Mouse (Mus musculus) monocyte, adult 2 months (primary cell): ENCODE data around the gene Gm20388.

Experiments used
- DNase-seq, 2 experiments: peaks; one replicate each; pipeline ENCODE4 v3.0.0; 2022; ENCODE audit warnings: low spot score in 2 of 2, low read depth in 1 of 2

Gm20388 gene

GRCm38 (mm10) chr8:120151151-120151550 is 240.5 kb downstream of the Gm20388 start:
- no peak for DNase-seq

- DNase-seq: peak in 1 of 2 experiments; percentile 59
Measured at GRCm38 (mm10) chr8:120152636-120153035, 242.0 kb downstream of the Gm20388 start.

- DNase-seq: no peak
Measured at GRCm38 (mm10) chr8:120160366-120160765, 249.7 kb downstream of the Gm20388 start.

- no peak for DNase-seq
Measured at GRCm38 (mm10) chr8:120161658-120162403, 251.2 kb downstream of the Gm20388 start.

GRCm38 (mm10) chr8:120162404-120162752 is 251.7 kb downstream of the Gm20388 start:
- DNase-seq: no peak

GRCm38 (mm10) chr8:120163376-120163775 is 252.7 kb downstream of the Gm20388 start:
- DNase-seq: no peak

- DNase-seq: no peak
Measured at GRCm38 (mm10) chr8:120164026-120164425, 253.4 kb downstream of the Gm20388 start.

GRCm38 (mm10) chr8:120167136-120167535 is 256.5 kb downstream of the Gm20388 start:
- no peak for DNase-seq

- no peak for DNase-seq
Measured at GRCm38 (mm10) chr8:120167821-120168220, 257.2 kb downstream of the Gm20388 start.

- no peak for DNase-seq
Measured at GRCm38 (mm10) chr8:120169119-120169518, 258.5 kb downstream of the Gm20388 start.

GRCm38 (mm10) chr8:120173195-120173594 is 262.6 kb downstream of the Gm20388 start:
- no peak for DNase-seq

GRCm38 (mm10) chr8:120174606-120175005 is 264.0 kb downstream of the Gm20388 start:
- no peak for DNase-seq

GRCm38 (mm10) chr8:120176605-120177004 is 266.0 kb downstream of the Gm20388 start:
- DNase-seq: no peak

- DNase-seq: no peak
Measured at GRCm38 (mm10) chr8:120177318-120178123, 266.9 kb downstream of the Gm20388 start, which contains the start of gene Fam92b. TSS of gene Fam92b (minus strand) at chr8:120177466.

GRCm38 (mm10) chr8:120178124-120178514 is 267.5 kb downstream of the Gm20388 start:
- no peak for DNase-seq

GRCm38 (mm10) chr8:120179027-120179431 is 268.4 kb downstream of the Gm20388 start:
- peak; percentile 54 to 79 for DNase-seq

GRCm38 (mm10) chr8:120180445-120180970 is 269.9 kb downstream of the Gm20388 start:
- no peak for DNase-seq

- no peak for DNase-seq
Measured at GRCm38 (mm10) chr8:120181274-120181673, 270.6 kb downstream of the Gm20388 start.

- DNase-seq: no peak
Measured at GRCm38 (mm10) chr8:120181861-120182414, 271.3 kb downstream of the Gm20388 start.

- DNase-seq: no peak
Measured at GRCm38 (mm10) chr8:120184366-120184765, 273.7 kb downstream of the Gm20388 start.
